Comparison of ENCODE assay signal across 8 mouse cellular contexts in genomic region chr12:70968791-70969307, GRCm38 (mm10). TPM values are rescaled to one million over a fixed set of nuclear protein-coding genes. Genes with fewer than 3 reads are reported as not detected.
DNase-seq lines count a peak whose midpoint lies in the region; ATAC-seq and TF ChIP-seq lines count a peak whose summit lies in the region.

No protein-coding gene starts in this region.

- peak; percentile 74 for ATAC-seq in forebrain, embryonic 11.5 days (replicated peaks; ENCODE audit: low FRiP score)
- peak; percentile 53 for ATAC-seq in heart, embryonic 16.5 days (replicated peaks; ENCODE audit: extremely low read depth, insufficient read depth, low FRiP score)
- peak; percentile 49 for ATAC-seq in liver, embryonic 13.5 days (ENCODE audit: low read depth)
- ATAC-seq in stomach, embryonic 15.5 days (ENCODE audit: insufficient read depth, low FRiP score, low read depth) = peak; percentile 53

- H3K4me2 ChIP-seq in forebrain, embryonic 11.5 days (ENCODE audit: low read depth, low read length, severe bottlenecking) = peak overlapping the region; percentile 45
- peak overlapping the region; percentile 74 for H3K4me2 ChIP-seq in heart, embryonic 16.5 days (ENCODE audit: low read depth, low read length)
- peak overlapping the region; percentile 69 for H3K4me2 ChIP-seq in liver, embryonic 13.5 days
- H3K4me2 ChIP-seq in stomach, embryonic 15.5 days = peak overlapping the region; percentile 63

- peak; percentile 88 for DNase-seq in c-Kit-positive CD71-positive TER-119-negative erythroid progenitor cells, embryonic 14.5 days (ENCODE audit: low read depth)
- DNase-seq in forebrain, embryonic 11.5 days (ENCODE audit: low spot score) = peak; percentile 90
- DNase-seq in kidney, postnatal 25 days = peak; percentile 89 to 92
- peak; percentile 78 for DNase-seq in liver, embryonic 13.5 days
- DNase-seq in natural killer cell, adult 2 months (ENCODE audit: low spot score in 2 of 2) = peak; percentile 94

- no peaks in the 10 kb centered on the region for H3K27me3 ChIP-seq in E14TG2a.4 (ENCODE audit: insufficient read depth, low read length)
- no peaks in the 10 kb centered on the region for H3K27me3 ChIP-seq in forebrain, embryonic 11.5 days (ENCODE audit: control insufficient read depth, insufficient read depth, low read length)
- H3K27me3 ChIP-seq in heart, embryonic 16.5 days (ENCODE audit: control insufficient read depth, insufficient read depth, low read length) = no peaks in the 10 kb centered on the region
- H3K27me3 ChIP-seq in liver, embryonic 13.5 days = no peaks in the 10 kb centered on the region
- H3K27me3 ChIP-seq in stomach, embryonic 15.5 days (replicated peaks) = no peaks in the 10 kb centered on the region

- H3K36me3 ChIP-seq in E14TG2a.4 (ENCODE audit: insufficient read depth, low read length) = no peaks in the 10 kb centered on the region
- no peaks in the 10 kb centered on the region for H3K36me3 ChIP-seq in forebrain, embryonic 11.5 days (ENCODE audit: control insufficient read depth, insufficient read depth, low read length)
- peaks cover 5% of the 10 kb centered on the region; the same call in 1 of the 2 replicates for H3K36me3 ChIP-seq in heart, embryonic 16.5 days (ENCODE audit: control insufficient read depth, insufficient read depth)
- H3K36me3 ChIP-seq in liver, embryonic 13.5 days = no peaks in the 10 kb centered on the region
- H3K36me3 ChIP-seq in stomach, embryonic 15.5 days = 0 out of 2 replicates have a peak, but pooled peaks cover 1% of the 10 kb centered on the region

- H3K9me3 ChIP-seq in E14TG2a.4 (ENCODE audit: low read length) = no peaks in the 10 kb centered on the region
- no peaks in the 10 kb centered on the region for H3K9me3 ChIP-seq in forebrain, embryonic 11.5 days (ENCODE audit: control insufficient read depth, low read length)
- H3K9me3 ChIP-seq in heart, embryonic 16.5 days (replicated peaks; ENCODE audit: control insufficient read depth, low read length) = no peaks in the 10 kb centered on the region
- no peaks in the 10 kb centered on the region for H3K9me3 ChIP-seq in liver, embryonic 13.5 days (replicated peaks)
- no peaks in the 10 kb centered on the region for H3K9me3 ChIP-seq in stomach, embryonic 15.5 days

- peak overlapping the region; percentile 85 for H3K4me3 ChIP-seq in E14TG2a.4 (replicated peaks; ENCODE audit: low read length)
- H3K4me3 ChIP-seq in forebrain, embryonic 11.5 days (ENCODE audit: low read depth, low read length) = peak overlapping the region; percentile 55
- peak overlapping the region; percentile 81 for H3K4me3 ChIP-seq in heart, embryonic 16.5 days (ENCODE audit: low read length)
- H3K4me3 ChIP-seq in liver, embryonic 13.5 days (replicated peaks) = peak overlapping the region; percentile 71
- H3K4me3 ChIP-seq in stomach, embryonic 15.5 days (replicated peaks) = peak overlapping the region; percentile 76

- 1% methylated on average over 15 of the region's 15 CpGs for WGBS in forebrain, embryonic 11.5 days
- under 1% methylated on average over 15 of the region's 15 CpGs for WGBS in heart, embryonic 16.5 days
- under 1% methylated on average over 15 of the region's 15 CpGs for WGBS in liver, embryonic 13.5 days (ENCODE audit: insufficient replicate concordance)
- 1% methylated on average over 15 of the region's 15 CpGs for WGBS in stomach, embryonic 15.5 days

- peak overlapping the region; percentile 79 for H3K27ac ChIP-seq in forebrain, embryonic 11.5 days (ENCODE audit: low read depth, low read length)
- peak overlapping the region; percentile 97 for H3K27ac ChIP-seq in heart, embryonic 16.5 days (ENCODE audit: low read length)
- H3K27ac ChIP-seq in liver, embryonic 13.5 days = peak overlapping the region; percentile 94
- H3K27ac ChIP-seq in stomach, embryonic 15.5 days = peak overlapping the region; percentile 99

- peaks cover 20% of the 10 kb centered on the region for H3K4me1 ChIP-seq in E14TG2a.4 (replicated peaks; ENCODE audit: low read depth, low read length)
- 0 out of 2 replicates have a peak, but pooled peaks cover 2% of the 10 kb centered on the region for H3K4me1 ChIP-seq in forebrain, embryonic 11.5 days (replicated peaks; ENCODE audit: control insufficient read depth, insufficient read depth, low read length)
- H3K4me1 ChIP-seq in heart, embryonic 16.5 days (ENCODE audit: control insufficient read depth, insufficient read depth, low read length) = peaks cover 4% of the 10 kb centered on the region
- H3K4me1 ChIP-seq in liver, embryonic 13.5 days (replicated peaks) = peaks cover 12% of the 10 kb centered on the region
- peaks cover 5% of the 10 kb centered on the region; the same call in 1 of the 2 replicates for H3K4me1 ChIP-seq in stomach, embryonic 15.5 days

- no peak for TF ChIP-seq CTCF in E14TG2a.4 (conservative IDR thresholded peaks at IDR 0.05; ENCODE audit: low read length)

- H3K9ac ChIP-seq in forebrain, embryonic 11.5 days (ENCODE audit: low read length) = peak overlapping the region; percentile 80; the same call in 1 of the 2 replicates
- peak overlapping the region; percentile 91 for H3K9ac ChIP-seq in heart, embryonic 16.5 days (ENCODE audit: low read length)
- peak overlapping the region; percentile 78 for H3K9ac ChIP-seq in liver, embryonic 13.5 days
- H3K9ac ChIP-seq in stomach, embryonic 15.5 days = peak overlapping the region; percentile 55; the same call in 1 of the 2 replicates

RNA-seq across cellular contexts. Expression of gene Psma3, which starts 5.6 kb away (rescaled TPM):
- 502 and 601 TPM in 2 replicates for polyA plus RNA-seq in forebrain, embryonic 11.5 days (2014; fragmentation: Nextera tagmentation; extraction: Ambion mirVana)
- 433 and 454 TPM in 2 replicates for polyA plus RNA-seq in heart, embryonic 16.5 days (2015; fragmentation: Nextera tagmentation; extraction: Ambion mirVana)
- 470 and 495 TPM in 2 replicates for polyA plus RNA-seq in liver, embryonic 13.5 days (2015; fragmentation: Nextera tagmentation; extraction: Ambion mirVana)
- 521 and 644 TPM in 2 replicates for polyA plus RNA-seq in stomach, embryonic 15.5 days (2015; fragmentation: Nextera tagmentation; extraction: Ambion mirVana)

RNA-seq across cellular contexts. Expression of gene Actr10, which starts 31.2 kb away (rescaled TPM):
- 251 and 261 TPM in 2 replicates for polyA plus RNA-seq in forebrain, embryonic 11.5 days (2014; fragmentation: Nextera tagmentation; extraction: Ambion mirVana)
- polyA plus RNA-seq in heart, embryonic 16.5 days (2015; fragmentation: Nextera tagmentation; extraction: Ambion mirVana) = 184 and 186 TPM in 2 replicates
- 131 and 147 TPM in 2 replicates for polyA plus RNA-seq in liver, embryonic 13.5 days (2015; fragmentation: Nextera tagmentation; extraction: Ambion mirVana)
- polyA plus RNA-seq in stomach, embryonic 15.5 days (2015; fragmentation: Nextera tagmentation; extraction: Ambion mirVana) = 184 and 210 TPM in 2 replicates

RNA-seq across cellular contexts. Expression of gene Arid4a, which starts 46.9 kb away (rescaled TPM):
- 35.7 and 38.1 TPM in 2 replicates for polyA plus RNA-seq in forebrain, embryonic 11.5 days (2014; fragmentation: Nextera tagmentation; extraction: Ambion mirVana)
- polyA plus RNA-seq in heart, embryonic 16.5 days (2015; fragmentation: Nextera tagmentation; extraction: Ambion mirVana) = 27.9 and 29.3 TPM in 2 replicates
- polyA plus RNA-seq in liver, embryonic 13.5 days (2015; fragmentation: Nextera tagmentation; extraction: Ambion mirVana) = 24.1 and 27.4 TPM in 2 replicates
- polyA plus RNA-seq in stomach, embryonic 15.5 days (2015; fragmentation: Nextera tagmentation; extraction: Ambion mirVana) = 37.1 and 37.8 TPM in 2 replicates

Comparison
In these comparisons a context has a peak if more than half of its experiments do, and no peak if none do; other contexts are left out.
1. Peak in every context shown above with its lines: DNase-seq, ATAC-seq, H3K4me3 ChIP-seq and H3K27ac ChIP-seq.